Mouse (Mus musculus) retina, postnatal 1 day (tissue): ENCODE data around the gene Trank1.

ENCODE experiments used
- DNase-seq: peaks from one replicate; pipeline ENCODE4 v3.0.0-alpha.2; 2012

The Trank1 gene

GRCm38 (mm10) chr9:111383046-111383445, 71.5 kb downstream of the Trank1 start:
- DNase-seq, result no peak

GRCm38 (mm10) chr9:111383756-111384155, 72.2 kb downstream of the Trank1 start:
- DNase-seq, result no peak

GRCm38 (mm10) chr9:111385526-111386491, 74.3 kb downstream of the Trank1 start:
- DNase-seq, result no peak

DNA sequence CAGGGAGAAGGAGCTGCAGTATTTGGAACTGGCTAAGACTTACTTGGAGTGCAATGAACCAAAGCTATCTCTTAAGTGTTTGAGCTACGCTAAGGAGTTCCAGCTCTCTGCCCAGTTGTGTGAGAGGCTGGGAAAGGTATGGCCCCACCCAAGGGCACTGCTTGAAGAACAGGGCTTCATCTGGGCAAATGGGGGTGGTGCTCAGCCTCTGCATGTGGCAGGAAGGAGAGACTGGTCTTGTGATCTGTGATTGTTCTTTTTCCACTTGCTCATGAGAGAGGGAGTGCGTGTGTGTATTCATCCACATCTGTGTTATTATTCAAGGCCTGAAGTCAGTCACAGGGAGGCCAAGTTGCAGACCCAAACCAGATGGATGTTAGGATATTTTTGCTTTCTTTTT, 75.0 kb downstream of the Trank1 start:
- no peak for DNase-seq

GRCm38 (mm10) chr9:111387576-111387975, 76.0 kb downstream of the Trank1 start:
- DNase-seq, result no peak

GRCm38 (mm10) chr9:111390016-111390415, 78.5 kb downstream of the Trank1 start:
- peak; percentile 30 for DNase-seq

GRCm38 (mm10) chr9:111391036-111391435, 79.5 kb downstream of the Trank1 start:
- DNase-seq, result no peak

GRCm38 (mm10) chr9:111391926-111392442, 80.4 kb downstream of the Trank1 start:
- no peak for DNase-seq

DNA sequence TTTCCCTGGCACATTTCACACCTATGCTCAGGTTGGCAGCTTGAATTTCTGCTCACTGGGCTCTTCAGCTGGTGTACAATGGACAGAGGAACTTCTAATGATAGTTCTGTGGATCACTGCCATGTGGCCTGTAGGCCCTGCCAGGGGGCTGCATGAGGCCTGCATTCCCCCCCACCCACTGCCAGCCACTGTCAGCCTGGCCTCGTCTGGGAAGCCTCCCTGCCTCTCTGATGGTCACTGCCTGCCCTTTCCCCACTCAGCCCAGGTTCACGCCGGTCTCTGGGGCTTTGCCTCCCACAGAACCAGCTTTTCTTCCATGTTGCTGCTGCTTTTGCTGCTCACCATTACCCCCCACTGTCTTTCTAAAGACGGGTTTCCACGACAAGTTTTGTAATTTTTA, 83.7 kb downstream of the Trank1 start:
- no peak for DNase-seq

DNA sequence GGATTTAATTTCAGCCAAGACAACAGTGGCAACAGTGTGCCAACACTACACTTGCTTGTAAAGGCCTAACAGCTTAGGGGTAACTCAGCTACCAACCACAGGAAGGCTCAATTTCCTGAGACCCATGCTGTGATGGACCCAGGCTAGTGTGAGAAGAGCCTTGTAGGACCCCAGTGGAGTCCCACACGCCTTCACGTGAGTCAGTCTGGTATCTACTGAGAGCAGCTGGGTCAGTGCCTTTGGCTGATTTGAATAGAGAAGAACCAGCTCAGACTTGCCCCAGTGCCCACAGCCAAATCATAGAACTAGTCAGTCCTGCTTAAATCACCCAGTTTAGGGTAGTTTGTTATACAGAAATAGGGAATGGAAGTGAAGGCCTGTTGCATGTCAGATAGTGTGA, 86.5 kb downstream of the Trank1 start:
- no peak for DNase-seq

GRCm38 (mm10) chr9:111400089-111400488, 88.5 kb downstream of the Trank1 start:
- DNase-seq, result no peak

DNA sequence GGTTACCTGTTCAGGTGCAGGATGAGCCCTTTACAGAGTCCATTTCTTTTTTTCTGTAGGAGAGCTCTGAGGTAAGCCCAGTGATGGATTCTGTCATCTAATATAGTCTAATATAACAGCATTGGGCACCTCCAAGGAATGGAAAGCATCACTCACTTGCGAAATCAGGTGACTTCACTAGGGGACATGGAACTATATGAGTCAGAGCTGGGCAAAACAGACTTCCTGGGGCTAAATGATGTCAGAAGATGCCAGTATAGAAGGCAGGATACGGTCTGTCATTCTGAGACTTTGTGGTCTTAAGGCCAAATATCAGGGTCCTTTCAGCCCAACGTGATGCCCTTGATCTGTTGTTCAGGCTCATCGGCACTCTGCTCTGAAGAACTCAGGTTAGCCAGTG, 91.6 kb downstream of the Trank1 start:
- no peak for DNase-seq

DNA sequence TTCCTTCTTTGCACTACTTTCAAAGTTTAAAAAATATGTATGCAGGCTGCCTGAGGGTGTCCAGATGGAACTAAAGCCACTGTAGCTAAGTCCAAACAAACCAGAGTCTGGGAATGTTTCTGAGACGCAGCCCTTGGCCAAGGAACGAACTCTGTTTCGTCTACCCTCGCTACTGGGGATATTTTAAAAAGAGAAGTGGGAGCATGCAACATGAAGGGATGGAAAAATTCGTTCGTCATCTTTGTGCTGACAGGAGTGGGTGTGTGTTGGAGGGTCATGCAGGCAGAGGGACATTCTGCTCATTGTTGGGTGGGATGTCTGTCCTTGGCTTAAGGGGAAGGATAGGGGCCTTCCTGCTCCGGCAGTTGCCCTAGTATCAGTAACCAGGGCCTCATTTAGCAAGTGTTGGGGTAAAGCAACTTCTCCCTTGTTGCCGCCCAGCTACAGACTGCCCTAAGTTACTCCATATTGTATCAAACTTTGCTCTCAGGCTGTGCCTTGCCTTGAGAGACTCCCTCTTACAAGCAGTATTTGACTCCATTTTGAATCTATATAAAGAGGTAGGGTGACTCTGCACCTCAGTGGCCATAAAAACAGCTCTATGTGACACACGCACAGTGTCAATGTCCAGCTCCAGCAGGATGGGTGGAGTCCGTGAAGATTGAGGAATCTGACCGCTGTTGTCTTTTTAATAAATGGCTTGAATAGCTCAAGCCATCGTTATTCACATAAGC, 93.0 kb downstream of the Trank1 start:
- DNase-seq, result no peak

GRCm38 (mm10) chr9:111405080-111405428, 93.5 kb downstream of the Trank1 start:
- DNase-seq, result no peak

DNA sequence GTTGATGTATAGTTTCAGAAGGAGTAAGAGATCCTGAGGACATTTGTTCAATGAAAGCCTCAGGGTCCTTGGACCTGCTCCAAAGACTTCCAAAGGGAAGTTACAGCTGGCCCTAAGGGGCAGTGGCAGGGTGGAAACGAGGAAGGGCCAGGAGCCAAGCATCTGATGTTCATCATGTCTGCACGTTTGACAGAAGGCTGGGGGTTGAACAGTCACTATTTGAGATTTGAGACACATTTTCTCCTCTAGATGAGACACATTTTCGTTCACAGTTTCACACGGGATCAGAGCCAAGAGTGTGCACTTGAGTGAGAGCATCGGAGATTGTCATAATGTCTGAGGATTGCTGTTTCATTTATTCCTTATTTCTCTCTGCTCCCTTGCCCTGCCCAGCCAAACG, 96.5 kb downstream of the Trank1 start:
- DNase-seq, result no peak

- DNase-seq, result no peak
Measured at GRCm38 (mm10) chr9:111408427-111408826, 96.9 kb downstream of the Trank1 start.

DNA sequence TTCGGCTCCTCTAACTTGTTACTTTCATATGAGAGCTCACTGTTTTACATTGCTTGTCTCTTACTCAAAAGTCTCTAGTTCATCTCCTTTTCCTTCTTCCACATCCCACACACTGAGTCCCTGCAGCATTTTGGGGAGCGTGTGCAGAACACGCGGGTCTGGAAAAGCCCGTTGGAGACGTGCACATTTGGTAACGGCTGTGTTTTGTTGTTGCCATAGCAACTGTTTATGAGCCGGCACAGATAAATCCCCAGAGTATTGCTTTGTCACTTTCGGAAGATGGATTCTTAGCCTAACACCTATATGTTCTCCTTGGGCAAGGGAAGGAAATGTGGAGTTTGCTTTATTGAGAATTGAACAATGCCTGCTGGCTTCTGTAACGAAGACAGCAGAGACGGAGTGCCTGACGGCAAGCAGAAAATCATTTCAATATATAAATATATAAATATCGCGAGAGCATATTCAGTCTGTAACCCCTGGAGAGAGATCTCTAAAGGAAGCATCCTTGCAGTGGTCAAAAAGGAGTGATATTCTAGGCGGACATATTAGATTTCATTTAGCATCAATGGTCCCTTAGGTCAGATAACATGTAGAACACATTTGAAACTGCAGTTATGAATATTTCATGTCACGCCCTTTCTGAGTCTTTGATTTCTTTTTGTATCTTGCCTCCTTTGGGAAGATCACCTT, 101.1 kb downstream of the Trank1 start:
- DNase-seq, result peak; percentile 51

GRCm38 (mm10) chr9:111421862-111422261, 110.3 kb downstream of the Trank1 start:
- no peak for DNase-seq

DNA sequence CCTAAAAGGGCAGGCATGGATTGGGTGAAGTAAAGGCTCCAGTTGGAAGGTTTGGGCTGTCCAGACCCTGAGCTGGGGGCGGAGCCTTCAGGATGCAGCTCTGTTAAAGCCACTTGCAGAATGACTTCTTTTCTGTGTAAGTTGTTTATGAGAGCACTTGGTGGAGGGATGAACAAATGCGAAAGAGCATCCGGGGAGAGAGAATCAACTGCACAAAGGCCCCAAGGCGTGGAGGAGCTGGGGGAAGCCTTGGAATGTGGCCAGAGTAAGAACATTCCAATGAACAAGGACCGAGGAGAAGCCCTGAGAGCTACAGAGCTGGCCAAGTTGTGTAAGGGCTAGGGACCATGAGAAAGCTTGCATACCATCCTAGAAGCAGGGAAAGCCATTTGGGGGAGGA, 111.0 kb downstream of the Trank1 start:
- no peak for DNase-seq

DNA sequence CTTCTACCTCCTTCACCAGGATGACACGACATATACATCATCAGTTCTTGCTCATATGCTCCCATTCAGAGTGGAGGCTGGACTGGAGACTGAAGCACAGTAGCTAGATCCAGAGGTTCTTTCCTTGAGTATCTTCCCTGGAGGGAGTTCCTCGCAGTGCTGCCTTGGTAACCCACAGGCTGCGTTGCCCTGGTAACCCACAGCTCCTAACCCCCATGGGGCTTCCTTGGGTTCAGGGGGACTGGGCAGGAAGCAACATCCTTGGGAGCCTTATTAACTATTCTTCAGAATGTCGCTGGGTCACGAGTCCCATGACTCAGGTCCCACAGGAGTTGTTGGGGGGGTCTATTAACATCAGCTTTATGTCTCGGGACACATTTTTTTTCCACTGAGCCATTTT, 113.6 kb downstream of the Trank1 start:
- no peak for DNase-seq

- no peak for DNase-seq
Measured at GRCm38 (mm10) chr9:111425952-111426351, 114.4 kb downstream of the Trank1 start.

GRCm38 (mm10) chr9:111427891-111428555, 116.5 kb downstream of the Trank1 start:
- no peak for DNase-seq
